Mouse (Mus musculus) cerebellum, adult 2 months (tissue): Measurements from ENCODE around the gene Plet1. TPM values are rescaled to one million over a fixed set of nuclear protein-coding genes. Genes with fewer than 3 reads are reported as not detected.

Source experiments
- DNase-seq, 2 experiments: peaks; one replicate each; pipeline ENCODE4 v3.0.0; 2021
- H3K27ac ChIP-seq: fragments of 200-500 bp; 2 replicates; pipeline ENCODE4 v1.5.1; 2012; ENCODE audit warnings: low read length, control low read depth, inconsistent platforms; ENCODE audit not compliant: insufficient read depth
- H3K27me3 ChIP-seq: fragments of 200-500 bp; 2 replicates; pipeline ENCODE4 v1.6.1; 2012; ENCODE audit warnings: inconsistent platforms, mild to moderate bottlenecking, low read length, moderate library complexity; ENCODE audit not compliant: control insufficient read depth, insufficient read depth
- H3K4me1 ChIP-seq: fragments of 200-500 bp; 2 replicates; pipeline ENCODE4 v1.6.1; 2011; ENCODE audit warnings: low read length; ENCODE audit not compliant: control insufficient read depth, insufficient read depth
- H3K4me3 ChIP-seq: fragments of 200-500 bp; replicated peaks from 2 replicates; pipeline ENCODE3; 2011; ENCODE audit warnings: mild to moderate bottlenecking, low read depth, low read length, control low read depth; ENCODE audit not compliant: insufficient read depth
- CTCF ChIP-seq: fragments of 200-500 bp; IDR thresholded peaks from 2 replicates; pipeline ENCODE4 v1.5.1; 2011; ENCODE audit warnings: low read depth, mild to moderate bottlenecking, control low read depth, low read length, moderate library complexity, borderline replicate concordance; ENCODE audit not compliant: insufficient read depth
- POLR2A ChIP-seq: fragments of 200-500 bp; IDR thresholded peaks from 2 replicates; pipeline ENCODE4 v1.6.1; 2011; ENCODE audit warnings: low read length, control low read depth, borderline replicate concordance; ENCODE audit not compliant: insufficient read depth
- WGBS: fragments of 180-500 bp; shearing (Covaris S2); methylation state at CpG from one replicate; pipeline ENCODE4 v1.1.7; 2018; 5-methylcytosine and 5-hydroxymethylcytosine counted together
- polyA plus RNA-seq: library from polyadenylated mRNA; depleted of rRNA; stranded (reverse); fragments of >200 nt; gene quantifications from 2 replicates; pipeline ENCODE4 v1.2.3, GENCODE M21; 2012; rRNA removed

Plet1 gene
- polyA plus RNA-seq, 1 experiment = 0.23 TPM

- H3K27me3 ChIP-seq = no peaks in the 10 kb centered on the region
- H3K27ac ChIP-seq = peak within 1 kb of the TSS; percentile 54; the same call in 1 of the 2 replicates
- H3K4me3 ChIP-seq = peak within 1 kb of the TSS; percentile 29
- TF ChIP-seq CTCF (no peak), POLR2A (no peak)
- DNase-seq = no peak
- no peaks in the 10 kb centered on the region for H3K4me1 ChIP-seq
- 48% methylated on average over 2 of the region's 2 CpGs for WGBS
Measured at GRCm38 (mm10) chr9:50555094-50555446, 60.7 kb downstream of the Plet1 start, which contains the start of gene Bco2. TSS of gene Bco2 (minus strand) at chr9:50555181.

Other genes with a start within 250 kb of the Plet1 start
- 39.5 and 45.7 TPM in 2 replicates for gene Rpl10-ps3, start 149.6 kb upstream of the Plet1 start, polyA plus RNA-seq
- 51.2 and 57.0 TPM in 2 replicates for gene Pts, start 34.2 kb downstream of the Plet1 start, polyA plus RNA-seq
- gene Il18, start 60.3 kb downstream of the Plet1 start, polyA plus RNA-seq = 30.5 and 32.9 TPM in 2 replicates
- gene Bco2, start 60.7 kb downstream of the Plet1 start, polyA plus RNA-seq = 1.1 and 1.4 TPM in 2 replicates
- not detected in 2 replicates for gene Tex12, start 66.8 kb downstream of the Plet1 start, polyA plus RNA-seq
- gene Sdhd, start 109.3 kb downstream of the Plet1 start, polyA plus RNA-seq = 193 and 205 TPM in 2 replicates
- gene Timm8b, start 109.4 kb downstream of the Plet1 start, polyA plus RNA-seq = 481 and 504 TPM in 2 replicates
- 1.8 and 2.3 TPM in 2 replicates for gene Pih1d2, start 122.8 kb downstream of the Plet1 start, polyA plus RNA-seq
- gene Nkapd1, start 122.9 kb downstream of the Plet1 start, polyA plus RNA-seq = 11.4 and 12.3 TPM in 2 replicates
- gene Dlat, start 165.3 kb downstream of the Plet1 start, polyA plus RNA-seq = 78.4 and 82.3 TPM in 2 replicates
- 81.7 and 85.7 TPM in 2 replicates for gene Dixdc1, start 245.0 kb downstream of the Plet1 start, polyA plus RNA-seq